Comparison of ENCODE assay signal across 23 mouse cellular contexts in the genomic region with DNA sequence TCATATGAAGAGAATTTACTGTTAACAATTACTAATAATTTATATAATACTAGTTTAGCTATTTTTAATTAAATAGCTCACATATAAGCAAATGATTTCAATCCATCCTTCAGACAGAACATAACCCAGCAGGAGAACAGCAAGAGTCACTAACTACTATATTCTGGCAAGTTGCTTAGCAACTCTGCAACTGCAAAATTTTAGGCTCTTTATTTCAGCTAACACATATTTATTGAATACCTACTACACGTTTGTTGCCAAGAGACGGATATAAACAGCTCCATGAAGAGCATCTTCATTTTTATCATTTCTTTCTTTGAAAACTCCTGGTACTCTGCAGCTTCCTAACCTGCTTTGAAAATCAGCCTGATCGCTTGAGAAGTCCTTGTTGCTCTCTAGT.
"Had no signal": no experiment of that assay in that cellular context is flagged by ENCODE, and none has a peak within 500 bp of the region (broad histone marks: within the 10 kb centered on the region; RNA-seq: fewer than 3 reads in every experiment).

No protein-coding gene starts in this region.

- H3K9ac ChIP-seq: limb, embryonic 13.5 days; liver, embryonic 13.5 days; neural tube, embryonic 13.5 days; stomach, embryonic 15.5 days had no signal

- H3K4me2 ChIP-seq: limb, embryonic 13.5 days; liver, embryonic 13.5 days; midbrain, embryonic 11.5 days; neural tube, embryonic 13.5 days; stomach, embryonic 15.5 days had no signal

- H3K27me3 ChIP-seq: limb, embryonic 13.5 days; liver, embryonic 13.5 days; neural tube, embryonic 13.5 days; stomach, embryonic 15.5 days had no signal

- DNase-seq: kidney, adult 2 months; kidney, postnatal 25 days; layer of hippocampus, adult 9-11 months; liver, embryonic 13.5 days; lung, adult 2 months; lung, postnatal 14 days; lung, postnatal 4 days; midbrain, embryonic 14.5 days; retina, postnatal 1 day; right cerebral cortex, postnatal 25 days; spleen, adult 18-20 months; thymus, adult 18-20 months; thymus, postnatal 14 days; thymus, postnatal 4 days had no signal

- H3K36me3 ChIP-seq: limb, embryonic 10.5 days; limb, embryonic 13.5 days; liver, embryonic 13.5 days; neural tube, embryonic 13.5 days; stomach, embryonic 15.5 days had no signal

- H3K27ac ChIP-seq: kidney, postnatal 0 days; layer of hippocampus, adult 2 months; limb, embryonic 10.5 days; limb, embryonic 13.5 days; liver, embryonic 13.5 days; neural tube, embryonic 13.5 days; stomach, embryonic 15.5 days had no signal

- H3K4me3 ChIP-seq: layer of hippocampus, adult 2 months; limb, embryonic 10.5 days; limb, embryonic 13.5 days; liver, embryonic 13.5 days; myocyte; neural tube, embryonic 13.5 days; stomach, embryonic 15.5 days had no signal

- H3K9me3 ChIP-seq: limb, embryonic 10.5 days; limb, embryonic 13.5 days; liver, embryonic 13.5 days; neural tube, embryonic 13.5 days; stomach, embryonic 15.5 days had no signal

- H3K4me1 ChIP-seq: limb, embryonic 10.5 days; limb, embryonic 13.5 days; liver, embryonic 13.5 days; neural tube, embryonic 13.5 days; stomach, embryonic 15.5 days had no signal

- ATAC-seq: intestine, postnatal 0 days had no signal
